Mouse (Mus musculus) adrenal gland, adult (tissue): ENCODE data around the gene Vmn1r89.

Source experiments
- DNase-seq, 2 experiments: peaks; one replicate each; pipeline ENCODE4 v3.0.0; 2022 to 2023; ENCODE audit warnings: low spot score in 1 of 2; ENCODE audit not compliant: inconsistent age in 2 of 2

Vmn1r89 gene

GRCm38 (mm10) chr7:13212720-13213119 is at the start of gene Vmn1r89:
Gene Vmn1r89 (plus strand): TSS chr7:13213020.
- DNase-seq = no peak

GRCm38 (mm10) chr7:13260746-13261700 is 48.2 kb downstream of the Vmn1r89 start:
- DNase-seq = no peak

GRCm38 (mm10) chr7:13263851-13264250 is 51.0 kb downstream of the Vmn1r89 start:
- no peak for DNase-seq

- DNase-seq = no peak
Observed at GRCm38 (mm10) chr7:13264396-13264795, 51.6 kb downstream of the Vmn1r89 start.

GRCm38 (mm10) chr7:13268749-13269260 is 56.0 kb downstream of the Vmn1r89 start:
- no peak for DNase-seq

GRCm38 (mm10) chr7:13269394-13269793 is 56.6 kb downstream of the Vmn1r89 start:
- DNase-seq = no peak
